Mouse (Mus musculus): ENCODE data around the gene Sycp2. TPM values are rescaled to one million over a fixed set of nuclear protein-coding genes. Genes with fewer than 3 reads are reported as not detected.

The Sycp2 gene
- polyA plus RNA-seq, 1 experiment from 2014 or later: 0.04 TPM

DNA sequence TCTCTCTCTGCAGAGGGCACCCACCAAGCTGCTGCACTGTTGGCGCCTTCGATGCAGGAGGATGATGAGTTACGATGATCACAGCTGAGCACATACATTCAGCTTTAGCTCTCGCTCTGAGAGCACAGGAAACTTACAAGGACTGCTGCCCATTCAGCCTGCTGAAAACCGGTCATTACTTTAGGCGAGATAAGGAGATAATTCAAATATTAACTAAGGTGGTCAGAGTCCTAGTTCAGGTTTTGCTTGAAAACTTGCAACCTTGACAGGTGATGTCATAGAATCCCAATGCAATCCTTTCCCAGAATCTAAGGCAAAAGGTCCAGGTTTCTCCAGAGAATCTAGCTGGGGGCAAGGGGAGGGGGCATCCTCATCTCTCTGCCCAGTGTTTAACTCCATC is 21.9 kb upstream of the Sycp2 start:
- Histone ChIP-seq H3K4me1 (ENCODE audit: control insufficient read depth, insufficient read depth, low read length) (peaks cover 10% of the 10 kb centered on the region), H3K36me3 (ENCODE audit: control insufficient read depth, insufficient read depth, low read length) (no peaks in the 10 kb centered on the region), H3K4me3 (ENCODE audit: low read length) (0 out of 2 replicates have a peak overlapping the region, but pooled peaks have one; percentile 12), H3K9ac (ENCODE audit: low read depth, low read length) (0 out of 2 replicates have a peak overlapping the region, but pooled peaks have one; percentile 33), H3K9me3 (ENCODE audit: control insufficient read depth, low read length) (no peaks in the 10 kb centered on the region), H3K27me3 (replicated peaks; ENCODE audit: control insufficient read depth, insufficient read depth, low read length) (no peaks in the 10 kb centered on the region), H3K4me2 (ENCODE audit: low read depth, low read length) (peak overlapping the region; percentile 40), H3K27ac (ENCODE audit: low read length) (peak overlapping the region; percentile 72)
- WGBS: 55% methylated on average over 6 of the region's 6 CpGs
- ATAC-seq: peak; percentile 50

DNA sequence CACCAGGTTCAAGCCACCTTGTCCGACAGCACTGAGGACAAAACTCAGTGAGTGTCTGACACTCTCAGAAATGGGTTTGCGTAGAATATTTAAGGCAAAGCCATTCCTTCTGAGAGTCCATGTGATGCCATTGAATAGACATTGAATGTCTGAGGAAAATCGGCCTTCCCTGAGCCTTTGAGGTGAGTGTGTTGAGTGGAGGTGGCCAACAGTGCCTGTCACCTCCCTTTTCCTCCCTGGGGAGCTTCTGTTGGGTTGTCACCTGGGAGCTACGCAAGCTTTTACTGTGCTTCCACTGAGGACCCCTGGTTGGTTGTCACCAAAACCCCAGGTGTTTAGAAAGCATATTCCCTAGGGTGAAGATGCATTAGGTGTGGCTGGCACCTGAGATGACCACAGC is 21.2 kb upstream of the Sycp2 start:
- Histone ChIP-seq H3K4me3 (ENCODE audit: low read length) (no peak overlapping the region), H3K4me2 (ENCODE audit: low read depth, low read length) (no peak overlapping the region), H3K36me3 (ENCODE audit: control insufficient read depth, insufficient read depth, low read length) (no peaks in the 10 kb centered on the region), H3K9me3 (ENCODE audit: control insufficient read depth, low read length) (no peaks in the 10 kb centered on the region), H3K9ac (ENCODE audit: low read depth, low read length) (no peak overlapping the region), H3K27ac (ENCODE audit: low read length) (no peak overlapping the region), H3K27me3 (replicated peaks; ENCODE audit: control insufficient read depth, insufficient read depth, low read length) (no peaks in the 10 kb centered on the region), H3K4me1 (ENCODE audit: control insufficient read depth, insufficient read depth, low read length) (peaks cover 10% of the 10 kb centered on the region)
- 84% methylated on average over 4 of the region's 4 CpGs for WGBS
- ATAC-seq: no peak

DNA sequence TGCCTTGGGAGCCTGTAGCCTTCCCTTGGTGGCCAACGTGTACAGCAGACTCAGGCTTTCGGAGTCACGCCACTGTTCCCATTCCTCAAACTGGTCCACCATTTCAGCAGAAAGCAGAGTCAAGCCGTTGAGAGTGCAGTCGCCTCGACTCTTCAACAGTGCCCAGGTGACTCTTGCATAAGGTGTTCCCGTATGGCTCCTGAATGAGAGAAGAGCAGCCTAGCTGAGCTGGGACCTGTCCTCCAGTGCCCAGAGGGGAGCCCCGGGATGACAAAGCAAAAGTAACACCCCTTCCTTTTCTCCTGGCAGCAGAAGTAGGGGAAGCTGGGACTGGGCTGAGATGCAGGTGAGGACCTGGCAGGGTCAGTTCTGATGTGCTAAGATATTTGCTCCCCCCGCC is 20.7 kb upstream of the Sycp2 start:
- 84% methylated on average over 9 of the region's 9 CpGs for WGBS
- no peak overlapping the region for H3K27ac ChIP-seq (ENCODE audit: low read length)
- H3K9me3 ChIP-seq (ENCODE audit: control insufficient read depth, low read length): no peaks in the 10 kb centered on the region
- H3K4me1 ChIP-seq (ENCODE audit: control insufficient read depth, insufficient read depth, low read length): peaks cover 10% of the 10 kb centered on the region
- H3K9ac ChIP-seq (ENCODE audit: low read depth, low read length): no peak overlapping the region
- no peak for ATAC-seq
- no peak overlapping the region for H3K4me3 ChIP-seq (ENCODE audit: low read length)
- no peaks in the 10 kb centered on the region for H3K36me3 ChIP-seq (ENCODE audit: control insufficient read depth, insufficient read depth, low read length)
- no peaks in the 10 kb centered on the region for H3K27me3 ChIP-seq (replicated peaks; ENCODE audit: control insufficient read depth, insufficient read depth, low read length)
- no peak overlapping the region for H3K4me2 ChIP-seq (ENCODE audit: low read depth, low read length)

DNA sequence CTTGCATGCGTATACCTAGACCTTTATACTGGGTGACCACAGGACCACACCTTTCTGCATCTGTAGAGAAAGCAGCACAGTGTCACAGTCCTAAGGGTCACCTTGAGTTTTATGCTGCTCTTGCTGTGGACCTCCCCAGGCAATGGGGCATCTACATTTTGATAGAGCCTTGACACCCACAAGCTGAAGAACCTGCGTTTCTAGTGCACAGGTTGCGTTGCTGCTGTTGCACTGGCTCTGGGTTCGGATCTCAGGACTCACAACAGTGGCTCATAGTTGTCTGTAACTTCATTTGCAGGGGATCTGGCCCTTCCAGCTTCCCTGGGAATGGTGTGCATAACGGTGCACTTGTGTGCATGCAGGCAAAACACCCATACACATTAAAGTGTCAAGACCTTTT is 19.7 kb upstream of the Sycp2 start:
- 82% methylated on average over 5 of the region's 5 CpGs for WGBS
- peak; percentile 13; the same call in 1 of the 2 replicates for ATAC-seq
- Histone ChIP-seq H3K9me3 (ENCODE audit: control insufficient read depth, low read length) (no peaks in the 10 kb centered on the region), H3K36me3 (ENCODE audit: control insufficient read depth, insufficient read depth, low read length) (no peaks in the 10 kb centered on the region), H3K9ac (ENCODE audit: low read depth, low read length) (no peak overlapping the region), H3K27me3 (replicated peaks; ENCODE audit: control insufficient read depth, insufficient read depth, low read length) (no peaks in the 10 kb centered on the region), H3K4me2 (ENCODE audit: low read depth, low read length) (no peak overlapping the region), H3K4me3 (ENCODE audit: low read length) (no peak overlapping the region), H3K4me1 (ENCODE audit: control insufficient read depth, insufficient read depth, low read length) (peaks cover 10% of the 10 kb centered on the region), H3K27ac (ENCODE audit: low read length) (no peak overlapping the region)

DNA sequence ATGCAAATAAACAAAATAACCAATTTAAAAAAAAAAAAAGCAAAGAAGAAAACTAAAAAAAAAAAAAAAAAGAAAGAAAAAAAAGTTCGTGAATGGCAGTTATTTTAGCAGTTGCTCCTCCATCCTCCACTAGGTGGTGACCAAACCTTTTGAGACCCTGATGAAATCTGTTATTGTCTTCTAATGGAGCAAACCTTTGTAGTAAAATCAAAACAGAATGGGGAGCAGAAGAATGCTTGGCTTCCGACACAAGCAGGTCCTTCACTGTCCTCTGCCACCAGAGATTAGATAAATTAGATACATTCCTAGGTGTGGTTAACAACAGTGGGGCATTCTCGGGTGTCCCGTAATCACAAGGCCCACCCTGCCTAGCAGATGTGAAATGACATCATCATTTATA is 18.7 kb upstream of the Sycp2 start:
- Histone ChIP-seq H3K4me1 (ENCODE audit: control insufficient read depth, insufficient read depth, low read length) (peaks cover 5% of the 10 kb centered on the region; the same call in 1 of the 2 replicates), H3K36me3 (ENCODE audit: control insufficient read depth, insufficient read depth, low read length) (no peaks in the 10 kb centered on the region), H3K4me2 (ENCODE audit: low read depth, low read length) (no peak overlapping the region), H3K27ac (ENCODE audit: low read length) (no peak overlapping the region), H3K9me3 (ENCODE audit: control insufficient read depth, low read length) (no peaks in the 10 kb centered on the region), H3K4me3 (ENCODE audit: low read length) (no peak overlapping the region), H3K9ac (ENCODE audit: low read depth, low read length) (no peak overlapping the region), H3K27me3 (replicated peaks; ENCODE audit: control insufficient read depth, insufficient read depth, low read length) (no peaks in the 10 kb centered on the region)
- ATAC-seq: peak; percentile 34; the same call in 1 of the 2 replicates
- 26% methylated on average over 4 of the region's 4 CpGs for WGBS

DNA sequence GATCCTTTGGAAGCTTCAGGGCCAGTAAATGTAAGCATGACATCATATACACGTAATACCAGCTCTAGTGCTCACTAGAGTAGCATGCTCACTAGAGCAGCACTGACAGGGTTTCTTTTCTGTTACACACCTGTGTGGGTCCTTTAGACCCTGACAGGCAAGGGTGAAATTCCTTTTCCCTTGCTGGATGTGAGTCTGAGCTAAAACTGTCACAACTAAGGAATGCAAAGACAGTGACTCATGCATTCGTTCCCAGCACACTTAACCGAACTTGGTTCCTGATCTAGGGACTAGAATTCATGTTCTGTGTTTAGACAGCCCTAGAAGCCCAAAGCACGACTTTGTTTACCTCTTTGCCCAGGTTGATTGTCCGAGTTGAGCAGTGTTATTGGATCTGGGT is 15.7 kb upstream of the Sycp2 start:
- H3K4me3 ChIP-seq (ENCODE audit: low read length): no peak overlapping the region
- H3K36me3 ChIP-seq (ENCODE audit: control insufficient read depth, insufficient read depth, low read length): no peaks in the 10 kb centered on the region; the same call in 1 of the 2 replicates
- WGBS: 64% methylated on average over 5 of the region's 5 CpGs
- no peaks in the 10 kb centered on the region for H3K9me3 ChIP-seq (ENCODE audit: control insufficient read depth, low read length)
- H3K27me3 ChIP-seq (replicated peaks; ENCODE audit: control insufficient read depth, insufficient read depth, low read length): no peaks in the 10 kb centered on the region
- H3K4me2 ChIP-seq (ENCODE audit: low read depth, low read length): no peak overlapping the region
- ATAC-seq: no peak
- H3K4me1 ChIP-seq (ENCODE audit: control insufficient read depth, insufficient read depth, low read length): peaks cover 3% of the 10 kb centered on the region; the same call in 1 of the 2 replicates
- no peak overlapping the region for H3K27ac ChIP-seq (ENCODE audit: low read length)
- H3K9ac ChIP-seq (ENCODE audit: low read depth, low read length): no peak overlapping the region

DNA sequence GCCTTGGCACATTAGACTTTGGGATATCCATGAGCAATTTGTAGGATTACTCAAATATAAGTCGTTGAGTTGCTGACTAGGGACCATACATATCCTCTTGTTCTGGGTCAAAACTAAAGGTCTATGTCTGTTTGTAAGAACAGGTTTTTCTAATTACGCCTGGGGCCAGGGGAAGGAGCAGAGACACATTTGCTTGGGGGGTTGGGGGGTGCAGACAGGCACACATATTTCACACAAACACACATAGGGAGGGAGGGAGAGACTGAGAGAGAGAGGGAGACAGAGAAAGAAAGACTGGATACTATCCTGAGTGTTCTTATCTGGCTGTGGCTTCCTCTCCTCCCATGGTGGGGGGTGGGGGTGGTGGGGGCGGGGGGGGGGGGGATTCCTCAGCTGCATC is 14.7 kb upstream of the Sycp2 start:
- Histone ChIP-seq H3K4me1 (ENCODE audit: control insufficient read depth, insufficient read depth, low read length) (peaks cover 3% of the 10 kb centered on the region; the same call in 1 of the 2 replicates), H3K36me3 (ENCODE audit: control insufficient read depth, insufficient read depth, low read length) (no peaks in the 10 kb centered on the region; the same call in 1 of the 2 replicates), H3K27me3 (replicated peaks; ENCODE audit: control insufficient read depth, insufficient read depth, low read length) (no peaks in the 10 kb centered on the region), H3K27ac (ENCODE audit: low read length) (no peak overlapping the region), H3K9ac (ENCODE audit: low read depth, low read length) (no peak overlapping the region), H3K9me3 (ENCODE audit: control insufficient read depth, low read length) (no peaks in the 10 kb centered on the region), H3K4me3 (ENCODE audit: low read length) (no peak overlapping the region), H3K4me2 (ENCODE audit: low read depth, low read length) (no peak overlapping the region)
- WGBS: 35% methylated on average over 3 of the region's 3 CpGs
- ATAC-seq: no peak

DNA sequence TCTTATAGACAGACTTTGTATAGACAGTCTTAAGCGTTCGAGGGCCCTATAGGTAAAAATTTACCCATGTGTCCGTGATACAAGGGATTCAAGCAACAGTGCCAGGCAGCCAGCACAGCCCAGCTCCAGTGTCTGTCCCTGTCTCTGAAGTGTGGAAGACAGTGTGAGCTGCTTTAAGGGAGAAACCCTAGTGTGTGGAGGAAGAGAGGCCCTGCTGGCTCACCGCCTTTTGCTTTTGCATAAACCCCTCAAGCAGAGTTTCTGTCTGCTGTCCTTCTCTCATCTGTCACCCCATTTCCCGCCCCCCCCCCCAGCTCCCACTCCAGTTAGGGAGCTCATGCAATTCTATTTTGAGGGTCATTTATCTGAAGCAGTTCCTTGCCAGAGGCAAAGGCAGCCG is 14.1 kb upstream of the Sycp2 start:
- WGBS: 47% methylated on average over 6 of the region's 6 CpGs
- no peak for ATAC-seq

DNA sequence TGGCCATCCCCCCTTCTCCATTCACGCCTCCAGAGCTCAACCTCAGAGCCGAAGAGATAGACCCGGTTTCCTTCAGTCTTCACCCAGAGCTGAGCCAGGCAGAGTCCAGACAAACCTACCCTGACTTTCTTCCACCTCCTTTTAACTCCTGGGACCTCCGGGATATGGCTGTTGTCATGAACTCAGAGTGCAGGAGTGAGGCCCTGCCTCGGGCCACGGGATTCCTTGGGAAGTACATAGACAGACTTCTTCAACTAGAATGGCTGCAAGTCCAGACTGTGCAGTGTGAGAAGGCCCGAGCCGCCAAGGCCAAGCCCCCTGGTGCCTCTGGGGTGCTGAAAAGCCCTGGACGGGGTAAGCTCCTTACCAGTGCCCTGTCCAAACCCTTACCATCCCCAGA is 13.1 kb upstream of the Sycp2 start:
- 89% methylated on average over 9 of the region's 9 CpGs for WGBS
- Histone ChIP-seq H3K27ac (ENCODE audit: low read length) (no peak overlapping the region), H3K27me3 (replicated peaks; ENCODE audit: control insufficient read depth, insufficient read depth, low read length) (no peaks in the 10 kb centered on the region), H3K4me2 (ENCODE audit: low read depth, low read length) (no peak overlapping the region), H3K9ac (ENCODE audit: low read depth, low read length) (no peak overlapping the region), H3K4me3 (ENCODE audit: low read length) (no peak overlapping the region), H3K9me3 (ENCODE audit: control insufficient read depth, low read length) (no peaks in the 10 kb centered on the region), H3K36me3 (ENCODE audit: control insufficient read depth, insufficient read depth, low read length) (no peaks in the 10 kb centered on the region; the same call in 1 of the 2 replicates), H3K4me1 (ENCODE audit: control insufficient read depth, insufficient read depth, low read length) (peaks cover 8% of the 10 kb centered on the region)
- ATAC-seq: no peak

More for the DNA sequence above, 14.1 kb upstream of the Sycp2 start:
- no peak overlapping the region for H3K9ac ChIP-seq (ENCODE audit: low read depth, low read length)
- H3K27me3 ChIP-seq (replicated peaks; ENCODE audit: control insufficient read depth, insufficient read depth, low read length): no peaks in the 10 kb centered on the region
- no peaks in the 10 kb centered on the region for H3K9me3 ChIP-seq (ENCODE audit: control insufficient read depth, low read length)
- no peaks in the 10 kb centered on the region for H3K4me1 ChIP-seq (ENCODE audit: control insufficient read depth, insufficient read depth, low read length)
- H3K4me3 ChIP-seq (ENCODE audit: low read length): no peak overlapping the region
- no peaks in the 10 kb centered on the region; the same call in 1 of the 2 replicates for H3K36me3 ChIP-seq (ENCODE audit: control insufficient read depth, insufficient read depth, low read length)
- H3K27ac ChIP-seq (ENCODE audit: low read length): no peak overlapping the region
- H3K4me2 ChIP-seq (ENCODE audit: low read depth, low read length): no peak overlapping the region

DNA sequence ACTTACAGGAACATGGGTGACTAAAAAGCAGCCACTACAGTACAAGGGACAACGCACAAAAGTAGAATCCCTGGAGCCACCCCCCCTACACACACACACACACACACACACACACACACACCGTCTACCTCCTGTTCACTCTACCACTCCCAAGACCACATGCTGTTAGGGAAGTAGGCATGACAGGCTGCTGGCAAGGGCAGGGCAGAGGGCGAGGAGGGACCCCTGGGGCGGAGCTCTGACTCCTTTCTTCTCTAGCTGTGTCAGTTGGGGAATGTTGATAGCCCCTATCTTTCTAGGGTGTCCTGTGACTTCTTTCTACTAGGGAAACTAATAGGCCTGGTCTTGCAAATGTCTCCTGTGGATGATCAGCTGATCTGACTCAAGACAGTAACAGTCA is 9.5 kb upstream of the Sycp2 start:
- Histone ChIP-seq H3K27ac (ENCODE audit: low read length) (no peak overlapping the region), H3K4me1 (ENCODE audit: control insufficient read depth, insufficient read depth, low read length) (peaks cover 25% of the 10 kb centered on the region), H3K9ac (ENCODE audit: low read depth, low read length) (no peak overlapping the region), H3K4me2 (ENCODE audit: low read depth, low read length) (no peak overlapping the region), H3K27me3 (replicated peaks; ENCODE audit: control insufficient read depth, insufficient read depth, low read length) (no peaks in the 10 kb centered on the region), H3K36me3 (ENCODE audit: control insufficient read depth, insufficient read depth, low read length) (no peaks in the 10 kb centered on the region; the same call in 1 of the 2 replicates), H3K4me3 (ENCODE audit: low read length) (no peak overlapping the region), H3K9me3 (ENCODE audit: control insufficient read depth, low read length) (no peaks in the 10 kb centered on the region)
- WGBS: 83% methylated on average over 4 of the region's 4 CpGs
- ATAC-seq: no peak

All from intestine, embryonic 16.5 days (tissue).